Mouse (Mus musculus) C2C12 (cell line): ENCODE measurements around the gene Hcls1. TPM values are rescaled to one million over a fixed set of nuclear protein-coding genes. Genes with fewer than 3 reads are reported as not detected.

Experiments used
- H3K27me3 ChIP-seq: one replicate; pipeline ENCODE4 v1.6.1; 2011; ENCODE audit not compliant: control insufficient read depth, insufficient read depth, insufficient read length
- H3K36me3 ChIP-seq: one replicate; pipeline ENCODE4 v1.6.1; 2011; ENCODE audit not compliant: control insufficient read depth, insufficient read depth
- H3K4me3 ChIP-seq: one replicate; pipeline ENCODE4 v1.5.1; 2011; ENCODE audit warnings: mild to moderate bottlenecking, control low read depth; ENCODE audit not compliant: poor library complexity, insufficient read depth, severe bottlenecking
- H3K79me2 ChIP-seq: one replicate; pipeline ENCODE4 v1.6.1; 2011; ENCODE audit not compliant: control insufficient read depth, insufficient read depth
- H3K79me3 ChIP-seq: one replicate; pipeline ENCODE4 v1.6.1; 2011; ENCODE audit warnings: low read depth, control low read depth
- H3ac ChIP-seq: one replicate; pipeline ENCODE3; 2011; ENCODE audit warnings: low read depth; ENCODE audit not compliant: control insufficient read depth, insufficient read length
- CEBPB ChIP-seq: IDR thresholded peaks from one replicate; pipeline ENCODE4 v1.6.1; 2011; ENCODE audit warnings: low read depth, mild to moderate bottlenecking, control low read depth, moderate library complexity
- CTCF ChIP-seq: IDR thresholded peaks from one replicate; pipeline ENCODE4 v1.5.1; 2011; ENCODE audit not compliant: control insufficient read depth, insufficient read depth, insufficient read length
- FOSL1 ChIP-seq: IDR thresholded peaks from one replicate; pipeline ENCODE4 v1.8.0; 2011; ENCODE audit warnings: mild to moderate bottlenecking, low read length; ENCODE audit not compliant: poor library complexity, insufficient read depth, severe bottlenecking
- MAX ChIP-seq: IDR thresholded peaks from one replicate; pipeline ENCODE4 v1.6.1; 2011; ENCODE audit warnings: mild to moderate bottlenecking, control low read depth
- MYOD1 ChIP-seq: IDR thresholded peaks from one replicate; pipeline ENCODE4 v1.6.1; 2011; ENCODE audit warnings: low read depth; ENCODE audit not compliant: control insufficient read depth, insufficient read length
- MYOG ChIP-seq: IDR thresholded peaks from one replicate; pipeline ENCODE4 v1.6.1; 2011; ENCODE audit not compliant: control insufficient read depth, insufficient read length; ENCODE audit errors: extremely low read depth
- USF1 ChIP-seq: IDR thresholded peaks from one replicate; pipeline ENCODE4 v1.6.1; 2011; ENCODE audit warnings: low read depth, mild to moderate bottlenecking, control low read depth, moderate library complexity
- polyA plus RNA-seq: library from polyadenylated mRNA; unstranded; fragments of >200 nt; fragmentation: generic; extraction: Trizol; gene quantifications from one replicate; pipeline ENCODE4 v1.2.1, GENCODE M21; 2012; ENCODE audit warnings: missing spikeins

Hcls1 gene
- polyA plus RNA-seq, 1 experiment, result not detected

DNA sequence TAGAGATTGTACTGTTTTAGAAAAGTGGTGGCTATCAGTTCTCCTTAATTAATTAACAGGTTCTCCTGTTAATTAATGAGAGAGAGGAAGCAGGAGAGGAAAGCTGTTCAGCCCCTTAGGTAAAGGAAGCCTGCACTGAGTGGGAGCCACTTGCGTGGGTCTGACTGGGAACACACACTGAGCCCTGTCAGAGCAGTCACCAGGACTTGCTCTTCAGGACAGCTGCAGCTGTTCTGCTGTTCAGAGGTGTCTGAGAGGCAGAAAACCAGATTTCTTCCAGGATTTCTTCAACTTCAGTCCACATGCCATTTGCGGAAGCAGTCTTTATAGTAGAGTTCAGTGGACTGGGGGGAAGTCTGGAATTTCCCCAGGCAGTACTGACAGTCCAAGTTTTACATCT is 52.6 kb downstream of the Hcls1 start:
- no peak overlapping the region for H3ac ChIP-seq
- TF ChIP-seq MAX (no peak), MYOG (no peak), CTCF (no peak), FOSL1 (no peak), MYOD1 (no peak), CEBPB (no peak)
- H3K79me3 ChIP-seq, result no peaks in the 10 kb centered on the region
- no peaks in the 10 kb centered on the region for H3K36me3 ChIP-seq
- H3K4me3 ChIP-seq, result no peak overlapping the region
- H3K79me2 ChIP-seq, result no peaks in the 10 kb centered on the region
- H3K27me3 ChIP-seq, result no peaks in the 10 kb centered on the region

GRCm38 (mm10) chr16:36988066-36988465 is 53.3 kb downstream of the Hcls1 start:
- H3ac ChIP-seq, result no peak overlapping the region
- TF ChIP-seq CTCF (no peak), MAX (no peak)
- H3K4me3 ChIP-seq, result no peak overlapping the region
- H3K36me3 ChIP-seq, result no peaks in the 10 kb centered on the region
- no peaks in the 10 kb centered on the region for H3K27me3 ChIP-seq
- H3K79me3 ChIP-seq, result no peaks in the 10 kb centered on the region
- H3K79me2 ChIP-seq, result no peaks in the 10 kb centered on the region

GRCm38 (mm10) chr16:36989493-36989892 is 54.7 kb downstream of the Hcls1 start:
- Histone ChIP-seq H3K27me3 (no peaks in the 10 kb centered on the region), H3K4me3 (no peak overlapping the region), H3K79me2 (no peaks in the 10 kb centered on the region), H3K79me3 (no peaks in the 10 kb centered on the region), H3ac (no peak overlapping the region), H3K36me3 (no peaks in the 10 kb centered on the region)
- TF ChIP-seq MAX (no peak), CEBPB (no peak), MYOD1 (no peak), FOSL1 (no peak), USF1 (no peak), MYOG (no peak), CTCF (no peak)

- Histone ChIP-seq H3K36me3 (no peaks in the 10 kb centered on the region), H3K79me3 (no peaks in the 10 kb centered on the region), H3ac (no peak within 1 kb of the TSS), H3K4me3 (no peak within 1 kb of the TSS), H3K27me3 (no peaks in the 10 kb centered on the region), H3K79me2 (no peaks in the 10 kb centered on the region)
- TF ChIP-seq MAX (no peak), CTCF (no peak), USF1 (no peak), MYOG (no peak), FOSL1 (no peak), MYOD1 (no peak), CEBPB (no peak)
Observed at GRCm38 (mm10) chr16:36989999-36990625, 55.3 kb downstream of the Hcls1 start, which contains the start of gene Fbxo40. Gene Fbxo40 (minus strand): TSS chr16:36990467.

DNA sequence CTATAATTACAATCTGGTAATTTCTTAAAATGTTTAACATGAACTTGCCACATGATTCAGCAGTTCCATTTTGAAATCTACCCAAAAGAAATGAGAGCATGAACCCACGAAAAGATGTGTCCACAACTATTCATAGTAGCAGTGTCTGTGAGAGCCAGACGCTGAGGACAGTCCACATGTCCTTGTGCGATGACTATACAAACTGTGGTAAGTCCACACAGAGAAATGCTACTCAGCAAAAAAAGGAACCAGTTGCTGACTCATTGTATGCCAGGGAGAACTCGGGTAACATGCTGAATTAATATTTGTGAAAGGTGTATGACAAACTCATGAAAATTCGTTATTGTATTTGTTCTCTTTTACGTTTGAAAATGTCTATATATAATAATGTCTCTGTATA is 62.9 kb downstream of the Hcls1 start:
- no peak overlapping the region for H3ac ChIP-seq
- H3K79me2 ChIP-seq, result no peaks in the 10 kb centered on the region
- TF ChIP-seq MYOD1 (no peak), USF1 (no peak)
- no peak overlapping the region for H3K4me3 ChIP-seq
- H3K79me3 ChIP-seq, result no peaks in the 10 kb centered on the region
- no peaks in the 10 kb centered on the region for H3K36me3 ChIP-seq
- no peaks in the 10 kb centered on the region for H3K27me3 ChIP-seq

DNA sequence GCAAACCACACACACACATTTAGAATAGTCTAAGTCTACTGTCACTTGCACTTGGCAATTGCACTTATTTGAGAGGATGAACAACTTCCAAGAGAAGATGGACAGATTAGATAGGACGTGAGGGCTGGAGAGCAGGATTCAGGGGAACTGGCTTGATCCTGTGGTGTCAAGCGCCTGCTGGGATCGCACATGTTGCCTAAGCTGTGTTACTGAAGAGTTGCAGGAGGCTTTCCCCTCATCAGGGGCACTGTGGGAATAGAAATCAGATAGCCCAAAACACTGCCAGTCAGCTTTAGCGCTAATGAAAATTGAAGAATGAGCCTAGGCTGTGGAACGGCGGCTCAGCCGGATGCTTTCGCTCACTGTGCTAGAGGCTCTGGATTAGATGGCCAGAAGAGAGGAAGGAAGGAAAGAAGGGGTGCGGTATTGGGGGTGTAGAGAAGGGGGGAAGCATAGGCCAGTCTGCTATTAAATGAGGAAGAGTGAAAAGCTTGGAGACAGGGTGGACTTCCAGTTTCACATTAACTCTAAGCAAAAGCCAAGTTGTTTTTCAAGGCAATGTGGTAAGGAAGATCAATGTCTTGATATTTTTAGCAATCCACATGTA is 64.7 kb downstream of the Hcls1 start:
- Histone ChIP-seq H3K4me3 (no peak overlapping the region), H3ac (no peak overlapping the region), H3K36me3 (no peaks in the 10 kb centered on the region), H3K79me3 (no peaks in the 10 kb centered on the region), H3K27me3 (no peaks in the 10 kb centered on the region), H3K79me2 (no peaks in the 10 kb centered on the region)
- TF ChIP-seq FOSL1 (no peak), USF1 (no peak), CTCF (no peak), MYOD1 (no peak), MAX (no peak), CEBPB (no peak), MYOG (no peak)
